Mouse (Mus musculus) small intestine, adult 2 months (tissue): ENCODE measurements around the gene Abcb10. TPM values are rescaled to one million over a fixed set of nuclear protein-coding genes. Genes with fewer than 3 reads are reported as not detected.
"Not testable (repeated sequence)": the region's sequence is repeated elsewhere in the genome, so short reads cannot be mapped to it uniquely, and the experiment has no call there.

Experiments used
- H3K27ac ChIP-seq: fragments of 200-500 bp; 2 replicates; pipeline ENCODE4 v1.5.1; 2012; ENCODE audit warnings: low read depth, low read length, control low read depth, inconsistent platforms; ENCODE audit not compliant: insufficient read depth
- H3K27me3 ChIP-seq: fragments of 200-500 bp; 2 replicates; pipeline ENCODE4 v1.6.1; 2012; ENCODE audit warnings: mild to moderate bottlenecking, moderate library complexity, low read length, inconsistent platforms; ENCODE audit not compliant: control insufficient read depth, insufficient read depth
- H3K36me3 ChIP-seq: fragments of 200-500 bp; 2 replicates; pipeline ENCODE4 v1.6.1; 2012; ENCODE audit warnings: mild to moderate bottlenecking, low read length, control low read depth, inconsistent platforms; ENCODE audit not compliant: control insufficient read depth, insufficient read depth
- H3K4me1 ChIP-seq: fragments of 200-500 bp; 2 replicates; pipeline ENCODE4 v1.6.1; 2012; ENCODE audit warnings: low read length, inconsistent platforms, mixed read lengths; ENCODE audit not compliant: control insufficient read depth, insufficient read depth, insufficient read length
- H3K4me3 ChIP-seq: fragments of 200-500 bp; 2 replicates; pipeline ENCODE4 v1.5.1; 2012; ENCODE audit warnings: low read depth, mild to moderate bottlenecking, control low read depth, inconsistent platforms, low read length, moderate library complexity
- CTCF ChIP-seq: fragments of 200-500 bp; IDR thresholded peaks from 2 replicates; pipeline ENCODE4 v1.5.1; 2012; ENCODE audit warnings: low read depth, mild to moderate bottlenecking, control low read depth, inconsistent platforms, low read length, moderate library complexity, mixed read lengths; ENCODE audit not compliant: insufficient replicate concordance, insufficient read length; ENCODE audit errors: extremely low read depth
- POLR2A ChIP-seq: fragments of 200-500 bp; IDR thresholded peaks from 2 replicates; pipeline ENCODE4 v1.6.1; 2012; ENCODE audit warnings: low read depth, mild to moderate bottlenecking, control low read depth, inconsistent platforms, low read length, moderate library complexity
- WGBS: fragments of 180-500 bp; shearing (Covaris S2); methylation state at CpG from one replicate; pipeline ENCODE4 v1.1.7; 2018; 5-methylcytosine and 5-hydroxymethylcytosine counted together
- polyA plus RNA-seq: library from polyadenylated mRNA; depleted of rRNA; stranded (reverse); fragments of >200 nt; gene quantifications from 2 replicates; pipeline ENCODE4 v1.2.3, GENCODE M21; 2012; rRNA removed

The Abcb10 gene
- polyA plus RNA-seq, result 15.3 and 18.2 TPM in 2 replicates

DNA sequence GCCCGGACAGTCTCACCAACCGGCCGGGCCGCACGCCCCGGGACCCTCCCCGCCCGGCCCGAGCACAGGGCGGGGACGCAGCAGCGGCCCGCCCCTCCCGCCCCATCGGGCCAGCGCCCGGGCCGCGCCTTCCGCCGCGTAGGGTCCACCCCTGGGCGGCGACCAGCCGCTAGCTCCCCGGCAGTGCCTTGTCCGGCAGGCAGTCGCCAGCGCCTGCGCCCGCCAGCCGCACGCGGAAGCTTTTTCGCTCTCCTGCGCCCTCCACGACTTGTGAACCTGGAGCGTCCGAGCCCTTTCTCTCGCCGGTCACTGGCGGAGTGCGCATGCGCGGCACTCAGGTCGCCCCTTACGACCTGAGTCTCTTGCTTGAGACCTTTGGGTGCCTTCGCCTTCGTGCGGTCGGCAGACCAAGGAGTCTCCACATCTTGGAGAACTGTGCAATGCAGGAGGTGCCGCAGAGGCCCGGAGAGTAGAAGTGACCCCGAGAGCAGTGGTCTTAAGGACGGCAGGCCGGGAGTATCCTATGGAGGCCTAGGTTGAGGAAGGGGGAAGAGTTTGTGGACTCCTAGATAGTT lies at the start of gene Abcb10:
Abcb10 (minus strand) TSS at position 297 of the 575 bp plus-strand sequence.
- Histone ChIP-seq H3K4me1 (peaks cover 20% of the 10 kb centered on the region; the same call in 1 of the 2 replicates), H3K27me3 (no peaks in the 10 kb centered on the region), H3K36me3 (no peaks in the 10 kb centered on the region), H3K27ac (peak within 1 kb of the TSS; percentile 94), H3K4me3 (peak within 1 kb of the TSS; percentile 99)
- TF ChIP-seq CTCF (no peak), POLR2A (peak; percentile 97)
- WGBS, result under 1% methylated on average over 56 of the region's 56 CpGs

DNA sequence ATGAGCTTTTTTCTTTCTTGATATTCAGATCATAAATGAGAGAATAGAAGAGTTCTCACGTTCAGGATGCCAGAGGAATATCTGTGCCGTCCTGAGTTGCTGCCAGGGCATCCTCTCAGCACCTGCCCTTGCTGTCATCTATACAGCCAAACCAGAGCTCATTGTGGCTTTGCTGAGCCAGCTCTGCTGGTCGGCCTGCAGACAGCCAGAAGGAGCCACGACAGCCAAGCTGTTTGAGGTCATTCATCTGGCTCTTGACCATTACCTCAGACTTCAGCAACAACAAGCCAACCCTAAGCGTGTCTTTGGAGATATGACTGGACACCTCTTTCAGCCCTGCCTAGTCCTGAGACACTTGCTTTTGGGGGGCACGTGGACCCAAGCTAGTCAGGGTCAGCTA lies 44.9 kb upstream of the Abcb10 start:
- WGBS, result 87% methylated on average over 6 of the region's 6 CpGs
- TF ChIP-seq CTCF (no peak), POLR2A (no peak)
- Histone ChIP-seq H3K4me1 (no peaks in the 10 kb centered on the region), H3K27me3 (no peaks in the 10 kb centered on the region), H3K27ac (no peak overlapping the region), H3K36me3 (peaks cover 54% of the 10 kb centered on the region), H3K4me3 (no peak overlapping the region)

DNA sequence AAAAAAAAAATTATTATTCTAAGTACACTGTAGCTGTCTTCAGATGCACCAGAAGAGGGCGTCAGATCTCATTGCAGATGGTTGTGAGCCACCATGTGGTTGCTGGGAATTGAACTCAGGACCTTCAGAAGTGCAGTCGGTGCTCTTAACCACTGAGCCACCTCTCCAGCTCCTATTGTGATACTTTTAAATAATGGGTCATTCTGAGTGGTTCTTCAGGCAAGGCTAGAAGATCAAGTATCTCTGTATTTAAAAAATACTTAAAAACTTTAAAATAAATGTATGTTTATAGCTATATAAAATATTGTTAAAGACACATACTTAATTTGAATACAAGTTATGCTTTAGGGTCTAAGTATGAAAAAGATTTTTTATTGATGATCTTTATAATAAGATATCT lies 43.3 kb upstream of the Abcb10 start:
- H3K4me3 ChIP-seq, H3K27ac ChIP-seq, H3K4me1 ChIP-seq, H3K27me3 ChIP-seq: not testable (repeated sequence)
- 78% methylated on average over 2 of the region's 2 CpGs for WGBS
- peaks cover 47% of the 10 kb centered on the region for H3K36me3 ChIP-seq

DNA sequence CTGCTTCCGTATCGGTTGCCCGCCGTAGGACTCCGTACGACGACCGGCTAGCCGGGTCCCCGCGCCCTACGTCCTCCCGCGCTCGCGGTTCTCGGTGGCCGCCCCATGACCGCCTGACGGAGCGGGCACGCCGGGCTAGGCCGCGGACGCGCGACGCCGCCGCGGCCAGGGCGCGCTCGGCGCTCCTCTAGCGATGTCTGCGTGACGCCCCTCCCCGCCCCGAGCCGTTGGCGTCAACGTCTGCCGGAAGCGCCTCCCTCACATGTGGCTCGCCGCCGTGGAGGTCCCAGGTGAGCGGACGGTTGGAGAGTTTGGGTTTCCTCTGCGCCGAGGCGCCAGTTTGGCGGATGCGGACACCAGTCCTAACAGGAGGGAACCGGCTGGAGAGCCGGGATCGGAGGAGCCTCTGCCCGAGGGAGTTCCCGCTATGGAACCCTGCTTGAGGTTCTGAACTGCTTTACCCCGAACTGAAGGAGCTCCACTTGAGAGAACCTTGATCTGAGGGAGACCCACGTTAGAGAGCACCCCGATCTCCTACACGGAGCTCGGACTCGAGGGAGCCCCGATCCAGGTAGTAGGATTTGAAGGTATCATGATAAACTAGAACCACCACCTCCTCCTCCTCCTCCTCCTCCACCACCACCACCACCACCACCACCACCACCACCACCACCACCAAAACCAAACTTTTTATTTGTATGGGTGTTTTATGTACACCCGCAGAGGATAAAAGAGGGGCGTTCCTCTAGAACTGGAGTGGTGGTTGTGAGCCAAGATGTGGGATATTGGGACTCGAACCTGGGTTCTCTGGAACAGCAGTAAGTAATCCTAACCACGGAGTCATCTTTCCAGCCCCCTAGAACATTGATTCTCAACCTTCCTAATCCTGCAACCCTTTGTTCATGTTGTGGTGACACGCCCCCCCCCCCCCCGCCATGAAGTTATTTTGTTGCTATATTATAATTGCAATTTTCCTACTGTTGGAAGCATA lies 38.6 kb upstream of the Abcb10 start, which contains the start of the genes Taf5l and Urb2:
Taf5l (minus strand) TSS at position 161 of the 991 bp plus-strand sequence.
Urb2 (plus strand) TSS at position 272 of the 991 bp plus-strand sequence.
- WGBS, result under 1% methylated on average over 74 of the region's 74 CpGs
- TF ChIP-seq CTCF (no peak), POLR2A (peak; percentile 61)

DNA sequence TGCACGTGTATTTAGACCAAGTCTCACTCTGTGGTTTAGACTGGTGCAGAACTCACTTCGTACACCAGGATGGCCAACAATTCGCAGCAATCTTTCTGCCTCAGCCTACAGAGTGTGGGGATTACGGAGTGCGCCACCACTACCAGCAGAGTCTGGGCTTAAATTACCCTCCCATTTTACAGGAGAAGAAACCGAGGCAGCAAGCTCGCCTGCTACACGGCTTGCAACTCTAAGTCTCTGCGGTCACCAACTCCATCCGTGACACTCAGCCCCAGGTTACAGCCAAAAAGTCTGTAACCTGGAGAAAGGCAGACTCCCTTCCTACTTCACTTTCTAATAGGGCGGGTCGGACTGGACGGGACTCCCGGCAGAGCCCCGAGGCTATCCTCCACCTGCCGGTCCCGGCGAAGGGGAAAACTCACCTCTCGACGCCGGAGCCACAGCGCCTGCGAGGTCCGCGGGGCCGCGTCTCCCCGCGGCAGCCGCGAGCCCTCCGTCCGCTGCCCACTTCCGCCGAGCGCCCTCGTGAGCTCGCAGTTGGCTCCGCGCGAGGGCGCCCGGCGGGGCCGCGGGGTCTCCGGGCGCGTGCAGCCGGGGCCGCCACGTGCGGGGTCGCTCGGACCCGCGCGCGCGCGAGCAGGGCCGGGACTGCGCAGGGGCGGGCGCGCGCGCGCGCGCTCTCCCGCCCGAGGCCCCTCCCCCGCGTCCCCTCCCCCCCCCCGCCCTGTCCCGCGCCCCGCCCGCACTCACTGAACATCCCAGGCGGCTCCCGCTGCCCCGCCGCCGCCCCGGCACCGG lies 37.7 kb upstream of the Abcb10 start:
- Histone ChIP-seq H3K4me1 (peaks cover 5% of the 10 kb centered on the region; the same call in 1 of the 2 replicates), H3K27me3 (no peaks in the 10 kb centered on the region), H3K36me3 (peaks cover 8% of the 10 kb centered on the region), H3K4me3 (peak overlapping the region; percentile 89), H3K27ac (peak overlapping the region; percentile 83)
- under 1% methylated on average over 65 of the region's 87 CpGs for WGBS
- no peak for TF ChIP-seq CTCF
- TF ChIP-seq POLR2A, result no peak

More for the DNA sequence above, 38.6 kb upstream of the Abcb10 start, which contains the start of the genes Taf5l and Urb2:
- Histone ChIP-seq H3K27me3 (no peaks in the 10 kb centered on the region), H3K4me1 (peaks cover 3% of the 10 kb centered on the region; the same call in 1 of the 2 replicates), H3K27ac (peak within 1 kb of the TSS; percentile 83), H3K36me3 (peaks cover 8% of the 10 kb centered on the region), H3K4me3 (peak within 1 kb of the TSS; percentile 89)

DNA sequence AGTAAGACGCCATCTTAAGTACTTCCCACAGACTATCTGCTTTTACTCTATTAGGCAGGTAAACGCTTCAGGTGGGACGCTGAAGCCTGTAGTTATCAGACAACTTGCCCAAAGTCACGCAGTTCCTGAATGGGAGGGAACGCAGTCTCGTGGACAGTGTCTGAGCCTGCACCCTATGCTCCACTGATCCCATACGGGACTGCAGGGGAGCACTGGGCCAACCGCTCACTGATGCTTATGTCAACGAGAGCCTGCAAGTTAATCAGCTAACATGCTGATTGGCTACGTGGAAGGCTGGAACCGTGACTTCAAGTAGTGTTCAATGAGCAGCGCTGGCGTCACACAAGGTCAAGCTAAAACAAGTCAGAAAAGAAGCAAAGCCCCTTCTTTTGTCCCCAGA lies 36.9 kb upstream of the Abcb10 start:
- Histone ChIP-seq H3K27ac (peak overlapping the region; percentile 46), H3K4me1 (peaks cover 9% of the 10 kb centered on the region), H3K4me3 (peak overlapping the region; percentile 55), H3K27me3 (no peaks in the 10 kb centered on the region), H3K36me3 (peaks cover 6% of the 10 kb centered on the region; the same call in 1 of the 2 replicates)
- TF ChIP-seq POLR2A (no peak), CTCF (no peak)
- WGBS, result 9% methylated on average over 13 of the region's 13 CpGs
